Comparison of ENCODE assay signal across 8 mouse cellular contexts in genomic region chrX:53607242-53608121, GRCm38 (mm10). TPM values are rescaled to one million over a fixed set of nuclear protein-coding genes. Genes with fewer than 3 reads are reported as not detected.
A peak's percentile ranks its signal among the peaks of the same experiment; 100 is the strongest.
DNase-seq lines count a peak whose midpoint lies in the region; ATAC-seq and TF ChIP-seq lines count a peak whose summit lies in the region.

Gene Rtl8c (plus strand): TSS chrX:53608032.

- H3K9me3 ChIP-seq in hindbrain, embryonic 11.5 days (ENCODE audit: control insufficient read depth, low read length) = no peaks in the 10 kb centered on the region
- no peaks in the 10 kb centered on the region for H3K9me3 ChIP-seq in lung, embryonic 14.5 days (ENCODE audit: low read depth, low read length)

- peak; percentile 23; the same call in 1 of the 2 replicates for TF ChIP-seq CTCF in lung, embryonic 14.5 days (IDR thresholded peaks at IDR 0.05; ENCODE audit: low read depth)
- no peak for TF ChIP-seq CTCF in olfactory bulb, adult 2 months (IDR thresholded peaks at IDR 0.05; ENCODE audit: insufficient read depth, low read depth, low read length)

- ATAC-seq in hindbrain, embryonic 11.5 days (ENCODE audit: low FRiP score) = peak; percentile 93
- ATAC-seq in lung, embryonic 14.5 days (ENCODE audit: insufficient read depth) = peak; percentile 94

- H3K4me1 ChIP-seq in hindbrain, embryonic 11.5 days (replicated peaks; ENCODE audit: control insufficient read depth, insufficient read depth, low read length) = no peaks in the 10 kb centered on the region
- H3K4me1 ChIP-seq in lung, embryonic 14.5 days (ENCODE audit: insufficient read depth) = no peaks in the 10 kb centered on the region
- H3K4me1 ChIP-seq in olfactory bulb, adult 2 months (ENCODE audit: control insufficient read depth, insufficient read depth, low read length) = no peaks in the 10 kb centered on the region

- no peaks in the 10 kb centered on the region for H3K36me3 ChIP-seq in hindbrain, embryonic 11.5 days (ENCODE audit: control insufficient read depth, insufficient read depth, low read length)
- no peaks in the 10 kb centered on the region for H3K36me3 ChIP-seq in lung, embryonic 14.5 days (ENCODE audit: insufficient read depth)

- H3K4me2 ChIP-seq in hindbrain, embryonic 11.5 days (replicated peaks; ENCODE audit: low read depth, low read length) = peak within 1 kb of the TSS; percentile 42
- peak within 1 kb of the TSS; percentile 61 for H3K4me2 ChIP-seq in lung, embryonic 14.5 days

- H3K27ac ChIP-seq in hindbrain, embryonic 11.5 days (ENCODE audit: low read depth, low read length) = peak within 1 kb of the TSS; percentile 54; the same call in 1 of the 2 replicates
- no peak within 1 kb of the TSS for H3K27ac ChIP-seq in lung, embryonic 14.5 days (ENCODE audit: low read depth)
- H3K27ac ChIP-seq in olfactory bulb, adult 2 months (ENCODE audit: insufficient read depth, low read depth, low read length) = peak within 1 kb of the TSS; percentile 97

- TF ChIP-seq POLR2A in olfactory bulb, adult 2 months (IDR thresholded peaks at IDR 0.05; ENCODE audit: insufficient read depth, low read depth, low read length) = no peak; the same call in 1 of the 2 replicates

- 20% methylated on average over 19 of the region's 20 CpGs for WGBS in hindbrain, embryonic 11.5 days
- 21% methylated on average over 19 of the region's 20 CpGs for WGBS in lung, embryonic 14.5 days
- 20% methylated on average over 20 of the region's 20 CpGs for WGBS in olfactory bulb, adult 2 months

- H3K27me3 ChIP-seq in hindbrain, embryonic 11.5 days (ENCODE audit: control insufficient read depth, insufficient read depth, low read length) = no peaks in the 10 kb centered on the region
- no peaks in the 10 kb centered on the region for H3K27me3 ChIP-seq in lung, embryonic 14.5 days (ENCODE audit: insufficient read depth, low read length)

- peak; percentile 28 for DNase-seq in R1 (ENCODE audit: low read depth, low spot score)
- DNase-seq in cerebellum, postnatal 14 days = peak; percentile 79 to 82
- DNase-seq in frontal cortex, postnatal 25 days (ENCODE audit: low spot score in 2 of 2) = peak; percentile 46 to 59
- peak; percentile 71 for DNase-seq in hindbrain, embryonic 11.5 days (ENCODE audit: low spot score)
- peak; percentile 80 for DNase-seq in layer of hippocampus, adult 9-11 months
- DNase-seq in lung, embryonic 14.5 days = peak; percentile 82
- DNase-seq in thymus, postnatal 14 days = peak; percentile 80

- H3K9ac ChIP-seq in hindbrain, embryonic 11.5 days (ENCODE audit: low read depth, low read length) = peak within 1 kb of the TSS; percentile 53
- peak within 1 kb of the TSS; percentile 52 for H3K9ac ChIP-seq in lung, embryonic 14.5 days

- H3K4me3 ChIP-seq in hindbrain, embryonic 11.5 days (ENCODE audit: low read depth, low read length) = peak within 1 kb of the TSS; percentile 37
- H3K4me3 ChIP-seq in lung, embryonic 14.5 days (ENCODE audit: low read depth, low read length) = peak within 1 kb of the TSS; percentile 41
- peak within 1 kb of the TSS; percentile 80 for H3K4me3 ChIP-seq in olfactory bulb, adult 2 months (ENCODE audit: insufficient read depth, low read depth, low read length)

RNA-seq across cellular contexts. Expression of gene Rtl8c, which starts in this region (rescaled TPM):
- polyA plus RNA-seq in hindbrain, embryonic 11.5 days (2014; fragmentation: Nextera tagmentation; extraction: Ambion mirVana) = 66.2 and 79.1 TPM in 2 replicates
- polyA plus RNA-seq in lung, embryonic 14.5 days (2014; fragmentation: Nextera tagmentation; extraction: Ambion mirVana) = 29.7 and 30.8 TPM in 2 replicates
- polyA plus RNA-seq in olfactory bulb, adult 2 months (2012; ENCODE audit: insufficient read depth, insufficient read length, low replicate concordance, missing spikeins) = not detected in 2 replicates

Comparison
In these comparisons a context has a peak if more than half of its experiments do, and no peak if none do; other contexts are left out.
1. RNA of gene Rtl8c (polyA plus RNA-seq): 66.2 to 79.1 TPM in hindbrain, embryonic 11.5 days and 29.7 to 30.8 TPM in lung, embryonic 14.5 days; not detected in olfactory bulb, adult 2 months; every median in the first group is over 10 times any median in the second.
2. DNase-seq: peak in every context shown above with its lines; median percentile 82 in lung, embryonic 14.5 days; 80 in cerebellum, postnatal 14 days; 80 in layer of hippocampus, adult 9-11 months; 80 in thymus, postnatal 14 days; 71 in hindbrain, embryonic 11.5 days; 52 in frontal cortex, postnatal 25 days; 28 in R1.
3. Peak in every context shown above with its lines, with median percentiles within 50 percentile points of each other: H3K4me3 ChIP-seq.